Mouse (Mus musculus) left cerebral cortex, adult 8-10 months (tissue): ENCODE data around the gene 9130213A22Rik. TPM values are rescaled to one million over a fixed set of nuclear protein-coding genes. Genes with fewer than 3 reads are reported as not detected.
A peak's percentile ranks its signal among the peaks of the same experiment; 100 is the strongest.

Experiments
- DNase-seq, 2 experiments: peaks; one replicate each; pipeline ENCODE4 v3.0.0; 2022; ENCODE audit warnings: low spot score in 2 of 2
- total RNA-seq, 4 experiments: library from RNA; stranded (reverse); gene quantifications; 2 replicates each; pipeline ENCODE4 v1.2.4; 2022

Gene 9130213A22Rik
- total RNA-seq, 4 experiments from 2014 or later: 1.1 to 1.4 (median 1.3) TPM

DNA sequence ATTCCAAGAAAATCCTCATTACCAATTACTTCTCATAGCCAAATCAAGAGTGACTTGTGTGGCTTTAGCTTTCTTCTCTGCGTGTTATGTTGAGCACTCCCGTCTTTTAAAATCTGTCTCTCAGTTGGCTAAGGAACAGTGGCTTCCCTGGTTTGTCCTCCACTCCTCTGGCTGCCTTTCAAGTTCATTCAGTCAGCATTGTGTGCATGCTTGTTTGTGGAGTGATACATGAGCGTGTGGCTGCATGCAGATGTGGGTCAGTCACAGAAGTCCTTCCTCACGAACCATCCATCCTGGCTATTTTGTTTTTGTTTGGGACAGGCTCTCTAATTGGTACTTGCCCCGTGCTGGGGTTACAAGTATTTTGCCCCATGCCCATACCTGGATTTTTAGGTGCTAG, 45.8 kb downstream of the 9130213A22Rik start:
- DNase-seq: no peak

DNA sequence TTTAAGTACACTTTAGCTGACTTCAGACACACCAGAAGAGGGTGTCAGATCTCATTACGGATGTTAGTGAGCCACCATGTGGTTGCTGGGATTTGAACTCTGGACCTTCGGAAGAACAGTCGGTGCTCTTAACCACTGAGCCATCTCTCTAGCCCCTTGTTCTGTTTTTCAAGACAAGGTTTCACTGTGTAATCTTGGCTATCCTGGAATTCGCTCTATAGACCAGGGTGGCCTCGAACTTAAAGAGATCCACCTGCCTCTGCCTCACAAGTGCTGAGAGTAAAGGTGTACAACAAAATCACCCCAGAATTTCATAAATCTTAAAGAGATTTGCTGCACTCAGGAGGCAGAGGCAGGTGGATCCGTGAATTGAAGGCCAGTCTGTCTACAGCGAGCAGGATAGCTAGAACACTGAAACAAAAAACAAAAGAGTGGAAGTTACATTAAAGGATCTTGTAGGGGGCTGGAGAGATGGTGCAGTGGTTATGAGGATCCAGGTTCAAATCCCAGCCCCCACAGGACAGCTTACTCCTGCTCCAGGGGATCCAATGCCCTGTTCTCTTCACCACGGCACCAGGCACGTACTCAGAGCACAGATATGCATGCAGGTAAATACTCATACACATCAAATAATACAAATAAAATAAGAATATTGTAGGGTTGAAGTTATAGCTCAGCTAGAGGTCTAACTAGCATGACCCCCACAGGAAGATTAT, 46.5 kb downstream of the 9130213A22Rik start:
- DNase-seq: no peak

DNA sequence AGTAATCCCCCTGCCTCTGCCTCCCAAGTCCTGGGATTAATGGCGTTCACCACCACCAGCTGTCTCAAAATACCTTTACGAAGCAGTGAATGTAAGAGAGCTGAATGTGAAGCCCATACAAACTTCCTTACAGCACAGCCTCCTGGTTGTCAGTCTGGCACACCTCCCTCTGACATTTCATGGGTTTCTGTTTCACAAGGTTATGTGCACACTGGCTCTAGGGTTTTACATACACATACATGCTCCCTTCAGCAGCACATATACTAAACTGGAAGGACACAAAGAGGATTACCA, 47.7 kb downstream of the 9130213A22Rik start:
- no peak for DNase-seq

DNA sequence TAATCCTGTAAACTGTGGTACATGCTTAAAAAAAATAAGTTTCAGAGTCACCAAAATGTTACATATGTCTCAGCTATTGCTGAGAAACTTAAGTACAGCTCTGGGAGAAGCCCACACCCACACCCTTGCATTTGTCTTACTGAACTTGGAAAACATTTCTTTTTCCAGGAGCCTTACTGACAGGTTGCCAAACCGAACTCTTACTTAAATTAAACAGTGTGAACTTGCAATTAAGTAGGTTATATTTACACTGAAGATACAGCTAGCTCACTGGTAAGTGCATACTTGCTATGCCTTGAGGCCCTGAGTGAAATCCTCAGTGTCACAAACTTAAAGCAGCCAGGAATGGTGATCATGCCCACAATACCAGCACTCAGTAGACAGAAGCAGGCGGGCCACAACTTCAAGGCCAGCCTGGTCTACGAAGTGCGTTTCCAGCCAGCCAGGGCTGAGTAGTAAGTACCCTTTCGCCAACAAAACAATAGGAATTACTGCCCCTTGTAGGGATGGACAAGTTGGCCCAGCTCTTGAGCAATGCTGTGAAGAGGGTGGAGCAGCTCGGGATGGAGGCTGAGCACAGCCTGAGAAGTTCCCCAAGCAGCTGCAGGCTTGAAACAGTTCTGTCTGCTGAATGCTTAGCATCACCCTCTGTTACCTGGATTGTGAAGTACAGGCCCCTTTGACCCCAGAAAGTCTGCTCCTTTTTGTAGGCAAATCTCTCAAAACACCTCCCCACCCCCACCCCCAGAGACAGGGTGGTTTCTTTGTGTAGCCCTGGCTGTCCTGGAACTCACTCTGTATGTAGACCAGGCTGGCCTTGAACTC, 48.2 kb downstream of the 9130213A22Rik start:
- no peak for DNase-seq

DNA sequence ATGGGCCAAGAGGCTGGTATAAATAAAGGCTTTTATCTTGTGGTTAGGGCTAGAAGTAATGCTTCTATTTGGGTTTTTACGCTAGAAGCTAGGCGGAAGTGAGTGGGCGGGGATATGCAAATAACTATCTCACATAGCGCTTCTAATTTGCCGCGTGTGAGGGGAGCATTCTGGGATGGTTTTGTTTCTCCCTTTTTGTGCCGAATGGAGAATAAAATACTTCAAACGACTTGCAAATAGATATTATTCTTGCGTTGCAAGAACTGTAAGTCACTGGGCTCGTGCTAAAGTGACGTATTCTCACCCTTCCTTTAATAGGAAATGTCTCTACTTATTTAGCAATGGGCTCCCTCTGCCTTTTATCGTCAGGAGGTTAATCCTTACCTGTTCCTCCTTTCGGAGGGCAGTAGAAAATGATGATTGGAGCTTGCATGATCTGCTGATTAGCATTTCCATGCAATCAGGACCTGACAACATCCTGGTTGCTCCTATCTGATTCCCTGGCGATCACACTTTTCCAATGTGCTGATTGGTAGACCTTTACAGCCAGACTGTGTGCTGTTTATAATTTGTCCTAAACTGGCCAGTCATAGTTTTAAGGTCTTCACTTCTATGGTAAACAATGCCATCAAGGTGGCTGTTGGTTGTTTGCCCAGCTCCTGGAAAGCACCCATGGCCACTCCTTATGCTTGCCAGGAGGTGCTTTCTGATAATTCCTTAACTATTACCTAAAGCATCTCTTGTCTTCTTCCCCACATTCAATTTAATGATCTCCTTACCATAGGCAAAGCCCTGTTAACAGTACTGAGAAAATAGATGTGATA, 49.1 kb downstream of the 9130213A22Rik start:
- DNase-seq: peak; percentile 64 to 90

- DNase-seq: no peak
These were observed 49.7 kb downstream of the 9130213A22Rik start for GRCm38 (mm10) chr11:69072666-69073064.

DNA sequence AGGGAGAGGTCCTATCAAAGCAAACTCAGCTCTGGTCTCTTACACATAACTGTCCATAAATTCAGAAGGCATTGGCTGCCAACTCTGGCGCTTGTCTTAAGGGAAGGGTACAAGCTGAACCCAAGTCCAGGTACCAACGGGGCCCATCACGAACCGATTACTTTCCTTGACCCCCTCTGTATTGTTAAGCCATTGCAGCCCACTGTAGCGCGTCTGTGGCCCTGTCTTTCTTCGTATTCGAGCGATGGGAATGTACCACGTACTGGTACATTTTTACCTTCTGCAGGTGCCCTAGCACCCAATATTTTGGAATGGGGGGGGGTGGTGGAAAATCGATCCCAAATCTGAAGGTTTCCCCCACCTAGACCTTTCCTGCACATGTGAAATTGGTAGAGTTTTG, 50.2 kb downstream of the 9130213A22Rik start:
- DNase-seq: no peak

DNA sequence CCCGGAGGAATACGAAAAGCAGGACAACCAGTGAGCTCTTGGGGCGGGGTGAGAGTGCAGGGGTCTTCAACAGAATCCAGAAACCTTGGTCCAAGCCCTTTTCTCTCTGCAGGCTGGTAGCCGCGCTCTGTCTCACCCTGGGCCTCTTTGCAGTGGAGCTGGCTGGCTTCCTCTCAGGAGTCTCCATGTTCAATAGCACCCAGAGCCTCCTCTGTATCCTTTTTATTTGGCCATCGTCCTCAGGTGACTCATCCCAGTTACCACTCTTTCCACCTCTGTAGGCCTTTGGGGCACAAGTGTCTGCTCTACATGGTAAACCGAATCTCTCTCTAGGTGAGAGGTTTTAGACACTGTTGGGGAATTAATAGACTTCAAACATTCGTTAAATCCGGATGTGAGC, 51.1 kb downstream of the 9130213A22Rik start:
- DNase-seq: no peak

GRCm38 (mm10) chr11:69070590-69071222, 51.7 kb downstream of the 9130213A22Rik start, which contains the start of gene Tmem107:
Tmem107 (plus strand) TSS chr11:69070806.
- DNase-seq: peak; percentile 90 to 94

DNA sequence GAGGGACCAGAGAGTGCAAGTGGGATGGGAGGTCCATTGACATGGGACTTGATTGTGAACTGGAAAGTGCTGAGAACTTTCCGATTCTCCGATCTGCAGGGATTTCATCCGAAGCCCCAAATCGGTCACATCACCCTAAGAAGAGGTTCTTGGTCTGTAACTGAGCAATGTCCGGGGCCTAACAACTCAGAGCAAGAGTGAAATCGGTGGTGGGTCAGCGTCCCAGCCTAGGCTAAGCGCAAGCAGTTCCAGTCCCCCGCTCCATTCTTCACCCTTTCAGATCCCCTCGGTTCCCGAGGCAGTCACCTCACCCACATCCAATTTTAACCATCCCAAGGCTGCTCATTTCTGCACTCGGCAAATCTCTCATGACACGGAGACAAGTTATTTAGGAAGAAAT, 52.3 kb downstream of the 9130213A22Rik start:
- DNase-seq: peak in 1 of 2 experiments; percentile 26

Other genes with a start within 250 kb of the 9130213A22Rik start
- gene Rnf222, start 234.0 kb downstream of the 9130213A22Rik start, total RNA-seq: under 1 TPM in 1 of 4 experiments, not detected in 3; 0.17 TPM
- gene Rpl26, start 221.0 kb downstream of the 9130213A22Rik start, total RNA-seq: 100 to 1,000 TPM; 920 to 943 (median 931) TPM
- 1 to 10 TPM; 1.1 to 2.2 (median 1.7) TPM for gene Odf4, start 195.5 kb downstream of the 9130213A22Rik start, total RNA-seq
- gene Arhgef15, start 165.1 kb downstream of the 9130213A22Rik start, total RNA-seq: 10 to 100 TPM; 35.5 to 40.0 (median 38.3) TPM
- 1 to 10 TPM; 4.0 to 8.6 (median 7.1) TPM for gene Slc25a35, start 154.5 kb downstream of the 9130213A22Rik start, total RNA-seq
- gene Rangrf, start 147.4 kb downstream of the 9130213A22Rik start, total RNA-seq: 10 to 100 TPM; 15.9 to 23.4 (median 19.8) TPM
- 10 to 100 TPM; 20.3 to 22.2 (median 20.9) TPM for gene Pfas, start 114.1 kb downstream of the 9130213A22Rik start, total RNA-seq
- 10 to 100 TPM; 37.1 to 42.9 (median 39.7) TPM for gene Ctc1, start 106.7 kb downstream of the 9130213A22Rik start, total RNA-seq
- under 1 TPM; 0.53 to 0.80 (median 0.62) TPM for gene Aurkb, start 76.9 kb downstream of the 9130213A22Rik start, total RNA-seq
- gene Borcs6, start 62.9 kb downstream of the 9130213A22Rik start, total RNA-seq: 10 to 100 TPM; 32.3 to 37.9 (median 33.5) TPM
- 10 to 100 TPM; 15.2 to 19.4 (median 17.1) TPM for gene Tmem107, start 51.8 kb downstream of the 9130213A22Rik start, total RNA-seq
- gene Vamp2, start 34.1 kb downstream of the 9130213A22Rik start, total RNA-seq: 1,000 to 10,000 TPM; 1,002 to 1,054 (median 1,038) TPM
- 100 to 1,000 TPM; 105 to 140 (median 114) TPM for gene Per1, start 27.4 kb downstream of the 9130213A22Rik start, total RNA-seq
- 1 to 10 TPM in 1 of 4 experiments, under 1 TPM in 3; 0.20 to 1.3 (median 0.74) TPM for gene Hes7, start 2.2 kb downstream of the 9130213A22Rik start, total RNA-seq
- 10 to 100 TPM in 1 of 4 experiments, 1 to 10 TPM in 3; 5.9 to 11.4 (median 8.9) TPM for gene Aloxe3, start 3.3 kb upstream of the 9130213A22Rik start, total RNA-seq
- gene Alox12b, start 34.4 kb upstream of the 9130213A22Rik start, total RNA-seq: 1 to 10 TPM; 5.7 to 8.9 (median 7.7) TPM
- 10 to 100 TPM in 2 of 4 experiments, 1 to 10 TPM in 2; 9.2 to 11.4 (median 10.2) TPM for gene Alox8, start 75.3 kb upstream of the 9130213A22Rik start, total RNA-seq
- 1 to 10 TPM; 1.3 to 1.8 (median 1.5) TPM for gene Gucy2e, start 114.4 kb upstream of the 9130213A22Rik start, total RNA-seq
- gene Cntrob, start 201.2 kb upstream of the 9130213A22Rik start, total RNA-seq: 10 to 100 TPM; 14.9 to 19.9 (median 17.4) TPM
- 10 to 100 TPM; 47.7 to 54.7 (median 51.5) TPM for gene Trappc1, start 201.4 kb upstream of the 9130213A22Rik start, total RNA-seq
- 10 to 100 TPM; 72.7 to 84.4 (median 78.8) TPM for gene Kcnab3, start 203.7 kb upstream of the 9130213A22Rik start, total RNA-seq
- gene Rnf227, start 217.9 kb upstream of the 9130213A22Rik start, total RNA-seq: 100 to 1,000 TPM; 160 to 180 (median 169) TPM
- 100 to 1,000 TPM; 370 to 420 (median 387) TPM for gene Chd3, start 246.8 kb upstream of the 9130213A22Rik start, total RNA-seq